Mouse (Mus musculus) gastrocnemius, postnatal 25 days (tissue): ENCODE results near the gene 1700029I15Rik. TPM values are rescaled to one million over a fixed set of nuclear protein-coding genes. Genes with fewer than 3 reads are reported as not detected.

ENCODE experiments used
- DNase-seq: peaks from one replicate; pipeline ENCODE4 v3.0.0; 2022
- microRNA-seq, 2 experiments: library from miRNA; unstranded; fragments of <30 nt; microRNA quantifications; one replicate each; pipeline ENCODE4 v1.2.0; 2021; ENCODE audit warnings: borderline replicate concordance in 2 of 2
- total RNA-seq, 2 experiments: library from RNA; stranded (reverse); gene quantifications; 1 replicate in 1 of 2; 2 replicates in 1 of 2; pipeline ENCODE4 v1.2.3; 2021

Gene 1700029I15Rik
- total RNA-seq, 2 experiments from 2014 or later, result 0.87 to 1.0 TPM

DNA sequence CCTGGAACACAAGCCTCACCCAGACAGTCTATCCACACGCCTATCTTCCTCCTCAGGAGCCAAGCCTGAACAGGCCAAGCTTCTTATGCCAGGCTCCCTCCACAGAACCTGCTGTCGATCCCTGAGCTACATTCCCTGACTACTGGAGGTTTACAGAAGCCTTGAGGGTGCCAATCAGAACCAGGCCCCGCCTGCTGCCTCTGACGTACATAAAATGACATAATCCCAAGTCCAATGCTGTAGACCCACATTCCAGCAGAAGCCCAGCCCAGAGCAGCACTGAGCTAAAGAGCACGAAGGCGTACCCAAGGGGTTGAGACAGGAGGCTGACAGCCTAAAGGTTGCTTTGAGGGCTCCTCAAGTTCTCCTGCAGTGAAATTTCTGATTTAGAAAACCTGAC, 45.5 kb downstream of the 1700029I15Rik start:
- peak; percentile 64 for DNase-seq

DNA sequence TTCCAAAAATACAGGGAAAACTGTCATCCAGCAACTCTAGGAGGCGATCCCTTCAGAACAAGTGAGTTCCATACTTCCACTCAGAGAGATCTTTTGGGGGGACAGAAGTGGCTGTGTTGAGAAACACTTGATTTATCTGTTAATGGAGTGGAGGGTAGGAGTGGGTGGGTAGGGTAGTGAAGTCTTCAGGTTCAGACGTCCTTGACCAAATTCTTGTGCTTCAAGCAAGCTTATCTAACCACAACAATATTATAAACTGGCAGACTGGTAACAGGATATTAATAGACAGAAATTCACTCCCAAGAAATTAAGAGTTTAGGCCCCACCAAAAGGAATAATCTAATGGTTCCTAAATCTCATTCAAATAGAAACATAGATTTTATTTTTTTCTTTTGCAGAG, 47.8 kb downstream of the 1700029I15Rik start:
- DNase-seq, result no peak

DNA sequence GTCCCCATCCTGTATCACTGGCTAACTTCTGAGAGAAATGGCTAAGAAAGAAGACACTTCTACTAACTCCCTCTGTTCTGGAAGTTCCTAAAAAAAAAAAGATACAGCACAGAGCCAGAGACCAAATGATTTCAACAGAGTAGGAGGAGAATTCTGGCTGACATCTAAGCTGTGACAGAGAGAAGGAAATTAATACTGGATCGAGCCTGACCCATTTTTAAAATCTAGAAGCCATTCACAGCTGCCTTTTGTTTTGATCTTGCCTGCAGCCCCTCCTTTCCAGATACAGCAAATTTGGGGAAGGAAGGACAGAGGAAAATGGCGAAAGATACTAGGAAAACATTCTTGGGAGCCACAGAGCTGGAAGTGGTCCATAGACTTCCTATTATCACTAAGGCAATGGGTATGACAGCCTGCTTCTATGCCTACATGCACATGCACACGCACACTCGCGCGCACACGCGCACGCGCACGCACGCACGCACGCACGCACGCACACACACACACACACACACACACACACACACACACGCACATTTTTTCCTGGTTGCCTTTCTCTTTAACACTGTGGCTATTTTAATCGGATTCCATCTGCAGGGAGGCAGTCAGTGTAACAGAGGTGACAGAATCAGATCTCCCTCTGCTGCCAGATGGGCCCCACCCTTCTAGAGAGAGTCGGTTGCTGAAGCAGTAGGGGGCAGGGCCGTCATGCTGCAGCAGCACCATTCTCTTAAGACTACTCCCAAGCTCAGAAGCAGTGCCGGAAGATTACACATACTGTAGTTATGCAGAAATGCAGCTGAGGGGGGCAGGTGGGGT, 48.6 kb downstream of the 1700029I15Rik start:
- DNase-seq, result peak; percentile 74

DNA sequence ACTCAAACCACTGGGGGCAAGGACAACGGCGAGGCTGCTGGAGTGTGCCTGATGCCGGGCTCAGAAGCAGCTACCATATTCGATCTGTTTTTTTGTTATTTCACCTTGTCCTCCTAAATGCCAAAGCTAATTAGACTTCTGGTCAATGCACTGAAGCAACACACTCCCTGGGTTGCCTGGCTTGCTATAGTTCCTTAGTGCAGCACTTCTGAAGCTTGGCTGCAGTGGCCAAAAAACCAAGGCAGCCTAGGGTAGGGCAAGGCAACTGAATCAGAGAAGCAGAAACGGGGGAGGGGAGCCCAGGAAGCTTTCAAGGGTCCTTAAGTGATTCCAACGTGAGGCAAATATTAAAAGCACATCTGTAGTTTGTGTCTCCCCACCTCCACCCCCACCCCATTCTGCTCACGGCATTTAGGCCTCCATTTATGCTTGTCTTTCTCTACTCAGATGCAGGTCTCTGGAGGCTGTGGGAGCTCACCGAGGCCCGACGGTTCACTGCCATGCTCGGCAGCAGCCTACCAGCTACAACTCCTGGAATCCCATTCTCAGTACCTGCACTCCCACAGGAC, 49.4 kb downstream of the 1700029I15Rik start:
- DNase-seq, result no peak

DNA sequence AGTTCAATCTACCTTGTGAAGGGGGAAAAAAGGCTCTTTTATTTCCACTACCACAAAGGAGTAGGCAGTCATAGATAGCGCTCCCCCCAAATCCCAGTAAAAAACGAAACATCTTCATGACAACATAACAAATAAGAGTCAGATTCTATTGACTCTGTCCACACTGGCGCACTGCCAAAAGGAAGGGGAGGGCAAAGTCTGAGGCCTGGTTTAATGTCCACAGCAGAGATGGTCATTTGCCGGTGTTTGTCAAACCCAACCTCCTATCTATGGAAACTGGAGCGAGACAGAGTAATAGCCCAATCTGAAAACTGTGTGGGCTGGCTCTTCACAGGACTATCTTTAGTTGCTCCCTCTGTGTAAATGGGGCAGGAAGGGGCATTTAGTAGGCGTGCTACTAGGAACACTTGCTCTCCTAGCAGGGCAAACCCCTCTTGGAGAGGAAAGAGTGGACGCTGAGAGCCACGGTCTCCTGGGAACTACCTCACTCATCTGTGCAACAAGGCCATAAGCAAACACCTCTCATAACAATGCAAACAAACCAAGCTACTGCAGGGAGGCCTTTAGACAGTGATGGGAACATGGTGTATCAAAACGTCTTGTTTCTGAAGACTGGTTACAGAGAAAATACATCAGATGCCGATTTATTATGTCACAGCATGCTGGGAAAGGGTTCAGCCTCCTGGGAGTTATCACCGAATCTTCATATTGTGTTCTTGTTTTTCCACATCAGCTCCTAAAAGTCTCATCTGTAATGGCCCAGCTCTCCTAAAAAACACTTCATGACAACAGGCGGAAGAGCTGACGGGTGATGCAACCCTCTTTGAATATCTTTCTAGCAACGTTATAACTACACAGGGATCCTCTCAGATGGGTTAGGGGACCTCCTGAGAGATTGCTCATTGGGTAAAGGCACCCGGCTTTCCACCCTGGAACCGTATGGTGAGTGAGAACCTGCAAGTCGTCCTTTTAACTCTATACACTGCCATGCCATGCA, 50.3 kb downstream of the 1700029I15Rik start:
- DNase-seq, result no peak

DNA sequence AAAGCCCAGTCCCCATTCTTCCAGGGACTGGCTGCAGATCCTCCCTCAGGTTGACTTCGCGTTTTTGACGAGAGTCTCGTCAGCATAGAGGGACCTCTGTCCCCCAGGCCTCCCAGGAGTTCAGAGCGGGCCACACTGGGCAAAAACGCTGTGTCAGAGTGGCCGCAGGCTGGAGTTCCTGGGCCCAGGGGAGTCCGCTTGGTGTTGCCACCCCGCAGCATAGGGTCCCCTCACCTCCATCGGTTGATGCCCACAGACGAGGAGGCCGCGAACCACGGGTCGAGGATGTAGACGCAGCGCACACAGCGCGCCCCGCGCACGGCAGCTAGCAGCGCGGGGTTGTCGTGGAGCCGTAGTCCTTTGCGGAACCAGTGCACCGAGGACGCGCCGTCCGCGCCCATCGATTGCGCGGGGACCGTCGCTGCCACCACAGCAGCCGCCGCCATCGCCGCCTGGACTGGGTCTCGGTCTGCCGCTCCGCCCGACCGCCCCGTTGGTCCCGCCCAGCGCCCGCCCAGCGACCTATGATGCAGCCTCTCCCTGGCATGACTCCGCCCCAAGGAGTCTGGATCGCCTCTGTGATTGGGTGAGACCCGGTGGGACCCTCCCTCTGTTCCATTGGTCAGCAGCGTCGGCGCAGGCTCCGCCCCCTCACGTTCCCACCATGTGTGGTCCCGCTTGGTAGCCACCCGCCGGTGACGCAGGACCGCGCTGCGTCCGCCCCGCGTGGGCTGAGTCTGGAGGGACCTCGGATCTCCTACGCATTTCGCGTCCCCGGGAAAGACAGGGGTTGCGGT, 51.4 kb downstream of the 1700029I15Rik start, which contains the start of gene Cry2:
Cry2 (minus strand) TSS at position 466 of the 797 bp plus-strand sequence.
- peak; percentile 99 for DNase-seq

DNA sequence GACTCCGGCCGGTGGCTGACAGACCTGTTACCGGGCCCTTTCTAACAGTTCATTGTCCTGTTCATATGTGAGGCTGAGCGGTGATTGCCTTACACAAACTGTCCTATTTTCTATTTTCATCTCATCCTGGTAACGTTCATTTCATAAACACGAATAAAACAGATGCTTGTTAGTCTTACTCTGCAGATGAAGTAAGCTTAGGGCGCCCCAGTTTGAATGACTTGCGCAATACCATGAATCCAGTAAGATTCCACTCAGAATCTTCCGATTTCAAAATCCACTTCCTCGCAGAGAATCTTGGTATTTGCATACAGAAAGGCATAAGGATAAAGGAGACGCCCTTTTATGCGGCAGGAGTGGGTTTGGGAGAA, 52.0 kb downstream of the 1700029I15Rik start:
- no peak for DNase-seq

DNA sequence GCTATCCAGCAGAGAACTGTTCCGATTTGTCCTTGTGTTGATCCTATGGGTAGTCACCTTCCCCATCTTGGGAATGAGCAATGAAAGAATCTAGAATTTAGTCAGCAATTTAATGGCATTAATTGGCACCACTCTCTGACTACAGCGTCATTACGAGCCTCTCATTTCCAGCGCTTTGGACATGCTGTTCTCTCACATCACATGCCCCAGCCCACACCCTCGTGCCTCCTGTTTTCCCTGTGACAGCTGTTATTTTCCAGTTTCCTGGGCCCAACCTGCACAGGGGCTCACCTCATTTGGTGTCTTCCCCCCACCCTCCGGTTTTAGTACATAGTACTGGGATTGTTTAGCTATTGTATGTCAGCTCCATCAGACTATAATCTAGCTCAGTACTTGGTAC, 52.7 kb downstream of the 1700029I15Rik start:
- DNase-seq, result no peak

Small RNA genes within 50 kb of the gene (microRNA-seq; reads per million reads assigned to microRNA genes)
- 0 reads per million in 2 experiments for gene Mir7000

Other genes starting within 250 kb of the 1700029I15Rik start
- 10 to 100 TPM; 16.7 to 18.9 TPM for gene Pex16, start 7.9 kb upstream of the 1700029I15Rik start, total RNA-seq
- under 1 TPM; 0.54 to 0.88 TPM for gene Large2, start 7.7 kb upstream of the 1700029I15Rik start, total RNA-seq
- gene Mapk8ip1, start 18.7 kb downstream of the 1700029I15Rik start, total RNA-seq, result 1 to 10 TPM; 7.9 to 9.2 TPM
- 10 to 100 TPM; 11.9 to 19.8 TPM for gene Cry2, start 51.5 kb downstream of the 1700029I15Rik start, total RNA-seq
- gene Slc35c1, start 78.0 kb downstream of the 1700029I15Rik start, total RNA-seq, result 1 to 10 TPM; 5.1 to 5.6 TPM
- 1 to 10 TPM; 1.4 to 3.8 TPM for gene Chst1, start 217.2 kb downstream of the 1700029I15Rik start, total RNA-seq